Mouse (Mus musculus) kidney, postnatal 0 days (tissue): ENCODE results near the gene Rftn1. TPM values are rescaled to one million over a fixed set of nuclear protein-coding genes. Genes with fewer than 3 reads are reported as not detected.
"Not testable (repeated sequence)": the region's sequence is repeated elsewhere in the genome, so short reads cannot be mapped to it uniquely, and the experiment has no call there.

Experiments used
- ATAC-seq: fragments of 200-750 bp; cut with Nextera tagmentation; replicated peaks from 2 replicates; pipeline ENCODE4 v1.8.0; 2017; ENCODE audit warnings: low read depth, moderate number of reproducible peaks, moderate TSS enrichment, moderate library complexity; ENCODE audit not compliant: low FRiP score
- DNase-seq: peaks from one replicate; pipeline ENCODE4 v3.0.0-alpha.2; 2016; ENCODE audit warnings: low spot score
- H3K27ac ChIP-seq: fragments of 300-500 bp; sonication (generic); 2 replicates; pipeline ENCODE4 v1.5.1; 2014; ENCODE audit warnings: mild to moderate bottlenecking
- H3K27me3 ChIP-seq: fragments of 300-500 bp; sonication (generic); 2 replicates; pipeline ENCODE4 v1.6.1; 2014; ENCODE audit warnings: low read length, mixed read lengths; ENCODE audit not compliant: insufficient read depth
- H3K36me3 ChIP-seq: fragments of 300-500 bp; sonication (generic); 2 replicates; pipeline ENCODE4 v1.6.1; 2014; ENCODE audit warnings: low read length, mixed read lengths; ENCODE audit not compliant: insufficient read depth
- H3K4me1 ChIP-seq: fragments of 300-500 bp; sonication (generic); replicated peaks from 2 replicates; pipeline ENCODE4 v1.6.1; 2014; ENCODE audit warnings: antibody characterized with exemption, low read length, mixed read lengths; ENCODE audit not compliant: insufficient read depth
- H3K4me2 ChIP-seq: fragments of 300-500 bp; sonication (generic); 2 replicates; pipeline ENCODE4 v1.6.1; 2014; ENCODE audit warnings: mild to moderate bottlenecking, low read length, moderate library complexity, mixed read lengths
- H3K4me3 ChIP-seq: fragments of 300-500 bp; sonication (generic); replicated peaks from 2 replicates; pipeline ENCODE4 v1.5.1; 2014; ENCODE audit warnings: low read depth, low read length
- H3K9ac ChIP-seq: fragments of 300-500 bp; sonication (generic); 2 replicates; pipeline ENCODE4 v1.6.1; 2014; ENCODE audit warnings: low read depth, low read length
- H3K9me3 ChIP-seq: fragments of 300-500 bp; sonication (generic); replicated peaks from 2 replicates; pipeline ENCODE4 v1.6.1; 2016; ENCODE audit warnings: low read length, inconsistent platforms, mixed read lengths
- CTCF ChIP-seq: IDR thresholded peaks from 2 replicates; pipeline ENCODE4 v1.5.1; 2016; ENCODE audit warnings: antibody characterized with exemption, low read depth, mild to moderate bottlenecking, moderate library complexity
- WGBS: fragments of 180-500 bp; shearing (Covaris S2); extraction: QIAGEN DNeasy Blood & Tissue Kit; methylation state at CpG from one replicate; pipeline ENCODE4 v1.1.7; 2014; 5-methylcytosine and 5-hydroxymethylcytosine counted together
- polyA plus RNA-seq: library from polyadenylated mRNA; unstranded; fragments of >200 nt; fragmentation: Nextera tagmentation; extraction: Ambion mirVana; gene quantifications from 2 replicates; pipeline ENCODE4 v1.2.1, GENCODE M21; 2015

Rftn1 gene
- polyA plus RNA-seq, 1 experiment from 2014 or later = 11.8 TPM

DNA sequence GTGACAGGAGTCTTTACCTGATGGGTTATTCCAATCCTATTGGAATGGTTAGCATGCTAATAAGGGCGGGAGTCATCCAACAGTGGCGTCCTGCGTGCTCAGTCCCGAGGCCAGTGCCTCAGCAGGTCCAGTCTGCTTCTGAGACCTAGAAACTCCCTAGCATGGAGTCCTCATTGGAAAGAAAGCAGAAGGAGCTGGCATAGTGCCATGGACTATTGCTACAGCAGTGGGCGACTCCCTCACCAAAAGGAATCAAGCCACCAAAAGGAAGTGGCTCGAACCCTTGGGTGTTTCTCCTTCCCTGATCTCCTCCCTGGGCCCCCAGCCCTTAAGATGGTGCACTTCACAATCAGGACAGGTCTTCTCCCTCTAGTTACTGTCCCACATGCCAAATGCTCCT is 24.6 kb upstream of the Rftn1 start:
- Histone ChIP-seq H3K36me3 (no peaks in the 10 kb centered on the region), H3K4me1 (no peaks in the 10 kb centered on the region), H3K4me2 (no peak overlapping the region), H3K9me3 (no peaks in the 10 kb centered on the region), H3K9ac (no peak overlapping the region), H3K27ac (no peak overlapping the region), H3K4me3 (no peak overlapping the region), H3K27me3 (no peaks in the 10 kb centered on the region)
- WGBS = 82% methylated on average over 6 of the region's 6 CpGs
- no peak for TF ChIP-seq CTCF
- no peak for DNase-seq
- no peak for ATAC-seq

- Histone ChIP-seq H3K27me3 (no peaks in the 10 kb centered on the region), H3K4me2 (no peak overlapping the region), H3K9me3 (no peaks in the 10 kb centered on the region), H3K36me3 (no peaks in the 10 kb centered on the region), H3K9ac (no peak overlapping the region), H3K4me3 (no peak overlapping the region), H3K27ac (no peak overlapping the region), H3K4me1 (no peaks in the 10 kb centered on the region)
- WGBS = 75% methylated on average over 4 of the region's 4 CpGs
- no peak for DNase-seq
- ATAC-seq = no peak
- TF ChIP-seq CTCF = no peak
Measured at GRCm38 (mm10) chr17:50213117-50213516, 22.6 kb upstream of the Rftn1 start.

DNA sequence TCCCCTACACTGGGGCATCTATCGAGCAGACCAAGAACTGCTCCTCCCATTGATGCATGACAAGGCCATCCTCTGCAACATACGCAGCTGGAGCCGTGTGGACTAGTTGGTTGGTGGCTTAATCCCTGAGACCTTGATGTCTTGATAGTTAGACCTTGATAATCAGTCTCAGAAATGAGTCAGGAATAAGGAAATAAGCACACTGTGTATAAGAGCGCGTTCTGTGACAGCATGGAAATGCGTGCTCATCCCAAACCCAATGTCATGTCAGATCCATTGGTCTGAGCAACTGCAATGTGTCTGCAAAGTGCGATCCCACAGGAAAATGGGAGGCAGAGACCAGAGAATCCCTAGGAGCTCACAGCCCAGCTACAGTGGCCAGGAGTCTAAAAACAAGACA is 21.3 kb upstream of the Rftn1 start:
- no peaks in the 10 kb centered on the region for H3K9me3 ChIP-seq
- TF ChIP-seq CTCF = no peak
- H3K9ac ChIP-seq = no peak overlapping the region
- ATAC-seq (no peak), DNase-seq (no peak)
- no peaks in the 10 kb centered on the region for H3K4me1 ChIP-seq
- no peak overlapping the region for H3K27ac ChIP-seq
- no peak overlapping the region for H3K4me2 ChIP-seq
- WGBS = 91% methylated on average over 7 of the region's 7 CpGs
- H3K36me3 ChIP-seq = no peaks in the 10 kb centered on the region
- H3K27me3 ChIP-seq = no peaks in the 10 kb centered on the region
- no peak overlapping the region for H3K4me3 ChIP-seq

DNA sequence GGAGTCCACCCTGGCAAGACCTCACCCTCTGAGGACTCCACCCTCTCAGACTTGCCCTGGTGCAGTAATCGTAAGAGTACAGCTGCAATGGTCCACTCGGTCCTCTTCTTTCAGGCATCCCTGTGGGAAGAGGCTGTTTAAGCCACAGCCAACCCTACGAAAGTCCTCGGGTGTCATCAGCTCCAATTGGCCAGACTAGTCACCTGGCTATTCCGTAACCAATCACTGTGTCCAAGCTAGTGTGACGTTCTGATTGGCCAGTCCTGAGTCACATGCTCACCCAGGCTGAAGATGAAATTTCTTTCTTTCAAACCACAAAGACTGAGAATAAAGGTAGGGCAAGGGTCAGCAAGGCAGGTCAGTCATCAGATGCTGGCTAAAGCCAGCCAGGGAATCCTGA is 19.4 kb upstream of the Rftn1 start:
- ATAC-seq (no peak), DNase-seq (no peak)
- Histone ChIP-seq H3K4me1 (no peaks in the 10 kb centered on the region), H3K9ac (no peak overlapping the region), H3K27me3 (no peaks in the 10 kb centered on the region), H3K27ac (no peak overlapping the region), H3K4me2 (no peak overlapping the region), H3K4me3 (no peak overlapping the region), H3K36me3 (no peaks in the 10 kb centered on the region), H3K9me3 (no peaks in the 10 kb centered on the region)
- WGBS = 90% methylated on average over 6 of the region's 6 CpGs
- no peak for TF ChIP-seq CTCF

DNA sequence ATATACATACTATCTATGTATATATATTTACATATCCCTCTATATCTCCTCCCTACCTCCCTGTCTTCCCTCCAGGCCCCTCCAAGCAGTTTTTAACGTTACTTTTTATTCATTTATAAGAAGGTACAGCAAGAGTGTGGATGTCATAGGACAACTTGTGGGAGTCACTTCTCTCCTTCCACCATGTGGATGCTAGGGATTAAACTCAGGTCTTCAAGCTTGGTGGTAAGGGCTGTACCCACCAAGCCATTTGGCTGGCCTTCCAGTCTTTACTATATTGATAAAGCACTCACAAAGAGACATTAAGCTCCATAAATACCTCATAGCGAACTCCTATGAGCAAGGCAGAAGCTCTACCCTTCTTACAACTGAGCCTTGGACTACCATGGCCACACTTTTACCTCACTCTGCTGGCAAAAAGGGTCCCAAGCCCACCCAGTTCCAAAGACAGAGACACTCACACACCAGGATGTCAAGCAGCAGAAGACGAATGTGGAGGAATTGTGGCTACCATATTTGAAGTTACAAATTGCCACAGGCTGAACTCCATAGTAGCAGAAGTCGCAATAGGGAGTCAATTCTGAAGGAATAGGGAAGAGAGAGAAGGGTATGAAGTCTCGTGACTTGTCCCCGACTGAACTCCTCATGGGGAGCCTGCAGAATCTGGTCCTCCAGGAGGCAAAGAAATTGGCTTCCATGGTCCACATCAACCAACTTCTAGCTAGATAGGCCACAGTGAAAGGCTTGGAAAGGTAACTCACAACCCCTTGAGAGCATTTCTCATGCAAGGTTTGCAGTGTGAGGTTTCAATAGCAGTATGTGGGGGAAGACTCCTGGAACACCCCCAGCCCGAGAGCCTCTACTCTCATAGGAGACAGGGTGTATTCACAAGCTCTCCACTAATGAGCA is 17.9 kb upstream of the Rftn1 start:
- ATAC-seq = no peak
- Histone ChIP-seq H3K27me3 (no peaks in the 10 kb centered on the region), H3K4me2 (no peak overlapping the region), H3K9ac (no peak overlapping the region), H3K36me3 (no peaks in the 10 kb centered on the region), H3K27ac (no peak overlapping the region), H3K9me3 (no peaks in the 10 kb centered on the region), H3K4me3 (no peak overlapping the region), H3K4me1 (no peaks in the 10 kb centered on the region)
- TF ChIP-seq CTCF = no peak
- DNase-seq = no peak
- WGBS = 88% methylated on average over 7 of the region's 7 CpGs

- not testable (repeated sequence) for ATAC-seq, H3K4me3 ChIP-seq, H3K9ac ChIP-seq, H3K4me1 ChIP-seq, H3K4me2 ChIP-seq, H3K9me3 ChIP-seq, H3K27ac ChIP-seq, DNase-seq, H3K27me3 ChIP-seq, H3K36me3 ChIP-seq
- WGBS = 88% methylated on average over 1 of the region's 1 CpGs
Measured at GRCm38 (mm10) chr17:50206262-50206661, 15.8 kb upstream of the Rftn1 start.

DNA sequence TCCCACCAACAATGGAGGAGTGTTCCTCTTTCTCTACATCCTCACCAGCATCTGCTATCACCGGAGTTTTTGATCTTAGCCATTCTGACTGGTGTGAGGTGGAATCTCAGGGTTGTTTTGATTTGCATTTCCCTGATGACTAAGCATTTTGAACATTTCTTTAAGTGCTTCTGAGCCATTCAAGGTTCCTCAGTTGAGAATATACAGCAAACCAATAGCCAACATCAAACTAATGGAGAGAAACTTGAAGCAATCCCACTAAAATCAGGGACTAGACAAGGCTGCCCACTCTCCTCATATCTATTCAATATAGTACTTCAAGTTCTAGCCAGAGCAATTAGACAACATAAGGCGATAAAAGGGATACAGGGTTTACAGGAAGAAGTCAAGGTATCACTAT is 15.4 kb upstream of the Rftn1 start:
- not testable (repeated sequence) for H3K36me3 ChIP-seq, ATAC-seq, H3K4me1 ChIP-seq, H3K9ac ChIP-seq, H3K4me2 ChIP-seq, H3K27me3 ChIP-seq, DNase-seq, H3K4me3 ChIP-seq, H3K27ac ChIP-seq, H3K9me3 ChIP-seq
- WGBS = 90% methylated on average over 2 of the region's 2 CpGs
